Mouse (Mus musculus) frontal cortex, adult (tissue): Measurements from ENCODE around the gene Camk1d.
"Not testable (repeated sequence)": the region's sequence is repeated elsewhere in the genome, so short reads cannot be mapped to it uniquely, and the experiment has no call there.

Experiments
- ATAC-seq: cut with Nextera tagmentation; 2 replicates; pipeline ENCODE4 v1.9.2; 2017; ENCODE audit warnings: mild to moderate bottlenecking, moderate library complexity, mixed read lengths; ENCODE audit not compliant: low TSS enrichment

The Camk1d gene

GRCm38 (mm10) chr2:5577399-5578129 lies 136.8 kb downstream of the Camk1d start:
- no peak for ATAC-seq

DNA sequence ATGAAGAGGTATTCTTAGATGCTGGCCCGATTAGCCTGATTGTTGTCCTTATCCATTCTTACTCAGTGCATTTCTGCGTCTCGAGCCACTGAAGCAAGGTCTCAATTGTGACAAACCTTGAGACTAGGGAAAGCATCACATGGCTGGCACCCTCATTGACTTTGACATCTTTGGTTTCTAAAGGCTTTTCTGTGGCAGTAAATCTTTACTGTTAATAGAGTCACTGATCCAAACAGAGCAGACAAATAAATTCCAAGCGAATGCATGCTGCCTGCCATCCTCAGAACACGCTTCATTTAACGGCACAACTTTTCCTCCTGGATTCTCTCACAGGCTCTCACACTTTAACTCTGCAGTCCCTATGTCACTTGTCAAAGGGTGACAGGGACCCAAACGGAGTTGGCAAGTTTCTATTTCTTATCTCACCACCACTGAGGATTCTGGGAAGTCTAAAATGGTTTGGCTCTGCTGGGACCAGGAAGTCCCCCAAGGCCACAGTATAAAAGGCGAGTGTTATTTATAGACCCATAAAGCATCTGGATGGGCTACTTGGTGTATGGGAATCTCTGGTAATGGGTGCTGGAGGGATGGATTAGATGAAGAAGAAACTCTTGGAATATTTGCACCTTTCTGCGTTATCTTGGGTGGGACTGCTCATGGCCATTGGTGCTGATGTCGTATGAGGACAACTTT lies 141.9 kb downstream of the Camk1d start:
- ATAC-seq = no peak

DNA sequence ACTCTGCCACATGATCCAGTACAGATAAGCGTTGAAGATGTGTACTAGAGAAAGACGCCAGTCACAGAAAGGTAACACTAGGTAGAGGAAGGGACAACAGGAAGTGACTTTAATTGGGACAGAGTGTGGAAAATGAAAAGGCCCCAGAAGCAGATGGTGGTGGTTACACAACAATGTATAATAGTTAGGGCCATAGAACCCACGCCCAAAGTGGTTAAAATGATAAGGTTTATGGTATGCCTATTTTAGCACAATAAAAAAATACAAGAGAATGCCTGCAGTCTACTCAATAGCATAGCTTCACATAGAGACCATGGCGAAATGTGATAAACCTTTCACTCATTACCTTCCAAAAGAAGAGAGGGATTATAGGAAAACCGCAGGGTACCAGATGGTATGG lies 147.7 kb downstream of the Camk1d start:
- no peak for ATAC-seq

GRCm38 (mm10) chr2:5563685-5564084 lies 150.6 kb downstream of the Camk1d start:
- no peak for ATAC-seq

- ATAC-seq = no peak
Observed at GRCm38 (mm10) chr2:5561446-5561845, 152.9 kb downstream of the Camk1d start.

GRCm38 (mm10) chr2:5553264-5553663 lies 161.1 kb downstream of the Camk1d start:
- peak; percentile 89; the same call in 1 of the 2 replicates for ATAC-seq

DNA sequence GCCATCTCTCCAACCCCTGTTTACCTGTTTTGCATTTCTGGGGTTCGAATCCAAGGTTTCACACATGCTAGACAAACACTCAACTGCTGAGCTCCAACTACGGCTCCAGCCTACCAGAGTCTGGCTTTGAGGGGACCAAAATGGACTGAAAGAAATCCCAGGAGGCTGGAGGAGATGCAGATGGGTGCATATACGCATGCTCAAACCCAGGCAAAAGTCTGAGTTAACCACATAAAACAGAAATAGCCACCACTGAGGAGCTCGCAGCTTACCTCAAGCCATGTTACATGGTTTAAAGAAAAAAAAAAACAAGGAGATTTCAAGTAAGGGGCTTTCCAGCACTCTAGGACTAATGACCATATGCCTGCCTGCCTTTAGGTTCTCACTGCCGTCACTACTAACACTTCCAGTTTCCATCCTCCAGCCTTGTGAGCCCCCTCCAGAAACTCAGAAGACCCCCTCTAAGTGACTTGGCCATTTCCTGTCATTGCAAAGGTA lies 162.5 kb downstream of the Camk1d start:
- ATAC-seq = no peak

- no peak for ATAC-seq
Observed at GRCm38 (mm10) chr2:5549334-5549733, 165.0 kb downstream of the Camk1d start.

GRCm38 (mm10) chr2:5548872-5549271 lies 165.4 kb downstream of the Camk1d start:
- ATAC-seq = peak; percentile 98

GRCm38 (mm10) chr2:5540870-5541269 lies 173.4 kb downstream of the Camk1d start:
- ATAC-seq = peak; percentile 72; the same call in 1 of the 2 replicates

- not testable (repeated sequence) for ATAC-seq
Observed at GRCm38 (mm10) chr2:5539894-5540293, 174.4 kb downstream of the Camk1d start.

- peak; percentile 97 for ATAC-seq
Observed at GRCm38 (mm10) chr2:5533868-5534267, 180.4 kb downstream of the Camk1d start.

GRCm38 (mm10) chr2:5529992-5530391 lies 184.3 kb downstream of the Camk1d start:
- ATAC-seq = no peak

DNA sequence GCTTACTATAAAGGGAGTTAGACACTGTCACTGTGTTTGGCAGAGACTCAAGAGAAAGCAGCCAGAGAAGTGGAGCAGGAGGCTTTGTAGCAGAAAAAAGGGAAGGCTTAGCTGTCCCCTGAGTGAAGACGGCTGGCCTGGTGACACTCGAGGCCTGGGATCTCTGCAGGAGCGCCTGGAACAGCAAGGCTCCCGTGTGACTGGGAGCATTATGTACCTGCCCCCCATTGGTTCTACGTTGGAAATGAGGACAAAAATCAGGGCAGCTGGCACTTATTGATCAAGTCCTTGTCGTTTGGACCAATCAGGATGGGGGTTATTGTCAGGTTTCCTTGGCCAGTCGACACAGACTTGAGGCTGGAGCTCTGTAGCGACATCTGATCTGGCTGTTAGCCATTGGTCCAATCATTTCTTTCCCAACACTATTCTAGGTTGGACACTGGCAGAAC lies 195.1 kb downstream of the Camk1d start:
- peak; percentile 80 for ATAC-seq

- ATAC-seq = no peak
Observed at GRCm38 (mm10) chr2:5515106-5515505, 199.2 kb downstream of the Camk1d start.

DNA sequence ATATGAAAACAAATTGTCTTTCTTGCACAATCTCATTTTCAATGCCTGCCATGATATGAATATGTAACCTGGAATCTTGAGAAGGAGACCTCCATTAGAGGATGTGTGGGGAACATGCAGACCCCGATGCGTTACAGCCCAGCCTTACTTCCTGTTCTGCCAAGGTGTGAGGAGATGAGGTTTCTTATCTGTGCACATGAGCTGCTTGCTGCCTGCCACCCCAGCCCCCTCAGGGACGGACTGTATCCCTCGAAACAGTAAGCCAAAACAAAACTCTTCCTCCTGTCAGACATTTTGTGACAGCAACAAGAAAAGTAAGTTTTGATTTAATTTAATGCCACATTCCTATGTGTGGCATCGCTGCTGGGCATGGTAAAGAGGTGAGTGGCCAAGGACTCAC lies 200.2 kb downstream of the Camk1d start:
- ATAC-seq = no peak

DNA sequence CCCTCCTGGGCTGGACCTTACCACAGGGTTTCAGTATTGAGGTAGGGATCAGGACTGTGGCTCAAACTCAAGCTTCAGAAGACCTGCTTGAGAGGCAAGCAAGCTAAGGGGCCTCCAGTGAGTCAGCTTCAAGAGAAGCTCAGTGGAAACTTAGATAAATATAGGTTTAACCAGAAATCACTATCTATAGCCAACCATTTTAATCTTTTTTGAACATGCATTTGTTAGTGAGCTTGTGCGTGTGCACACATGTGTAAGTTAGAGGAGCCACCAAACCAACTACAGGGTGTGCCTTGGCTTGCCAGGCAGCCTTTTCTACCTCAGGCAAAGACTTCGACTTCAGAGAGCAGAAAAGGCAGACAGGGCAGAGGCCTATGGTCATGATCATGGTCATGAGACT lies 200.7 kb downstream of the Camk1d start:
- no peak for ATAC-seq

GRCm38 (mm10) chr2:5510042-5510441 lies 204.3 kb downstream of the Camk1d start:
- ATAC-seq = no peak

GRCm38 (mm10) chr2:5499620-5500019 lies 214.7 kb downstream of the Camk1d start:
- ATAC-seq = no peak

- peak; percentile 41; the same call in 1 of the 2 replicates for ATAC-seq
Observed at GRCm38 (mm10) chr2:5489916-5490315, 224.4 kb downstream of the Camk1d start.

- ATAC-seq = no peak
Observed at GRCm38 (mm10) chr2:5487344-5487743, 227.0 kb downstream of the Camk1d start.

DNA sequence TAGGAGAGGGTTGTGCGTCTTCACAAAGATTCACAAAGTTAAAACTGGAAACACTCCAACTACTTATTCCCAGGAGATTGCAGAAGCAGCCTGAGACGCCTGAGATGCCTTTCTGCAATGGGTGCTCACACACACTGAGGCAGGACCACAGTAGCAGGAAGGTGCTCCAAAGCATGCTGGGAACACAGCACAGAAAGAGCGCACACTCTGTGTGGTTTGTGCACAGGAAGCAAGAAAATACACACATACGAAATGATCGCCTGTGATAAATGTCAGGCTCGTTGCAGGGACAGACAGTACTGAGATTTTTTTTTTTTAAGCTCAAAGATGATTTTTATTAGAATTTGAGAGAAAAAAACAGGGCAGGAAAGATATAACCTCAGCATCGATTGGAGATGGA lies 227.7 kb downstream of the Camk1d start:
- no peak for ATAC-seq

- no peak for ATAC-seq
Observed at GRCm38 (mm10) chr2:5485786-5486185, 228.5 kb downstream of the Camk1d start.
